Mouse (Mus musculus): Measurements from ENCODE around the gene Aif1. TPM values are rescaled to one million over a fixed set of nuclear protein-coding genes. Genes with fewer than 3 reads are reported as not detected.

Aif1 gene
- total and polyA plus RNA-seq, 3 experiments: 0.42 to 0.45 TPM; not detected in 1

DNA sequence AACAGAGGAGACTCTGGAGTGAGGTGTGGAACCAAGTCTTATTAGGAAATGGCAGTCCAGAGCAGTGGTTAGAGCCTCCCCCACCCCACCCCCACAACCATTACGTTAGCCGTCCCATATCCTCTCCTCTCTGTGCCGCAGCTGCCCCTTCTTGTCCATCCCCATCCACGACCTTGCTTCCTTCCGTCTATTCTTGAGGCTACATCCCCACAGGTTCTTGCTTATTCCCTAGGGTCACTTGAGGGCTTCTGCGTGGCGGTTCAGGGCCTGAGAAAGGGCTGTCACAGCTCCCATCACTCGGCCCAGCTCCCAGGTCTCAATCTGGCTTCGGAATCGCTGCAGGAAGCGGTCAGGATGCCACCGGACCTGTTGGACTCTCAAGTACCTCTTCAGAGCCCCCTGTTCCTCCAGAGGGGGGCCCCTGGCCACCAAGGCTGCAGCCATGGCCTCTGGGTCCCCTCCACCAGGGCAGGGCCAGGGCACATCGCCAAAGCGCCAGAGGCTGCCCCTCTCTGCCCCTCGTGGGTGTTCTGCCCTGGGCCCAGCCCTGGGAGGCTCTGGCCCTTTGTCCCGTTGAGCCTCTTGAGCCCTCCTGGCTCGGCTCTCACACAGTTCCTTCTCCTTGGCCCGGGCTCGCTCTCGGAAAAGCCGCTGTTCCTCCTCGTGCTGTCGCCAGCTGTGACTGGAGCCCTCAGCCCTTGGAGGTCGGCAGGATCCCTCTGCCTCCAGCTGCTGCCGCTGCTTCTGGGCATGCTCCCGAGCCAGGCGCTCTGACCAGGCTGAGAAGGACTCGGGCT is 44.5 kb upstream of the Aif1 start, which contains the start of gene Gm16181:
Gm16181 (plus strand) TSS at position 679 of the 797 bp plus-strand sequence.
- Histone ChIP-seq H3K27me3 (ENCODE audit: control insufficient read depth in 1 of 2, insufficient read depth in 2 of 2, low read length in 2 of 2) (no peaks in the 10 kb centered on the region), H3K79me2 (ENCODE audit: control insufficient read depth, insufficient read depth, low read length, poor library complexity) (no peaks in the 10 kb centered on the region; the same call in 1 of the 2 replicates), H3K36me3 (ENCODE audit: control insufficient read depth in 1 of 2, insufficient read depth in 2 of 2, low read length in 2 of 2) (peaks cover 0 to 27% of the 10 kb centered on the region in 2 experiments), H3K4me1 (ENCODE audit: control insufficient read depth in 1 of 2, insufficient read depth in 2 of 2, low read length in 2 of 2) (peaks cover 6 to 30% of the 10 kb centered on the region in 2 experiments), H3K9ac (ENCODE audit: control insufficient read depth, low read depth, low read length, poor library complexity, severe bottlenecking) (peak within 1 kb of the TSS; percentile 17; the same call in 1 of the 2 replicates), H3K9me3 (replicated peaks; ENCODE audit: insufficient read depth, low read length) (no peaks in the 10 kb centered on the region), H3K27ac (ENCODE audit: control insufficient read depth, low read depth, low read length) (peak within 1 kb of the TSS; percentile 94), H3K4me3 (ENCODE audit: control insufficient read depth in 1 of 2, insufficient read depth in 1 of 2, low read depth in 2 of 2, low read length in 2 of 2) (no peak within 1 kb of the TSS)
- DNase-seq (ENCODE audit: low read depth, low spot score): no peak
- TF ChIP-seq NELFE (IDR thresholded peaks at IDR 0.05; ENCODE audit: low read depth, low read length) (no peak), GATA1 (IDR thresholded peaks at IDR 0.05; ENCODE audit: low read depth, low read length) (no peak), ETS1 (IDR thresholded peaks at IDR 0.05; ENCODE audit: low read depth, low read length) (no peak), MXI1 (IDR thresholded peaks at IDR 0.05; ENCODE audit: low read depth, low read length) (no peak), JUND (IDR thresholded peaks at IDR 0.05; ENCODE audit: low read depth, low read length) (no peak), USF2 (IDR thresholded peaks at IDR 0.05; ENCODE audit: borderline replicate concordance in 1 of 2, insufficient read depth in 1 of 2, low read depth in 1 of 2, low read length in 2 of 2) (no peak), POLR2A (IDR thresholded peaks at IDR 0.05; ENCODE audit: control insufficient read depth in 1 of 2, insufficient read depth in 1 of 2, low read depth in 1 of 2, low read length in 2 of 2, poor library complexity in 1 of 2) (no peak), ELF1 (IDR thresholded peaks at IDR 0.05; ENCODE audit: low read depth, low read length) (no peak), POLR2AphosphoS5 (IDR thresholded peaks at IDR 0.05; ENCODE audit: borderline replicate concordance, low read depth, low read length) (no peak), MYC (IDR thresholded peaks at IDR 0.05; ENCODE audit: low read depth, low read length) (no peak), BHLHE40 (IDR thresholded peaks at IDR 0.05; ENCODE audit: borderline replicate concordance, low read depth, low read length) (no peak), NRF1 (IDR thresholded peaks at IDR 0.05; ENCODE audit: insufficient read depth, low read depth, low read length, poor library complexity, severe bottlenecking) (no peak), POLR2AphosphoS2 (IDR thresholded peaks at IDR 0.05; ENCODE audit: low read length) (no peak), RCOR1 (IDR thresholded peaks at IDR 0.05; ENCODE audit: low read depth, low read length) (no peak), GABPA (IDR thresholded peaks at IDR 0.05; ENCODE audit: low read depth, low read length) (no peak), USF1 (IDR thresholded peaks at IDR 0.05; ENCODE audit: low read depth, low read length) (no peak), CHD2 (IDR thresholded peaks at IDR 0.05; ENCODE audit: low read length) (no peak)

- H3K36me3 ChIP-seq (ENCODE audit: control insufficient read depth in 1 of 2, insufficient read depth in 2 of 2, low read length in 2 of 2): peaks cover 0 to 27% of the 10 kb centered on the region in 2 experiments; a peak in 3 of 4 replicates
- no peaks in the 10 kb centered on the region for H3K9me3 ChIP-seq (replicated peaks; ENCODE audit: insufficient read depth, low read length)
- no peaks in the 10 kb centered on the region for H3K27me3 ChIP-seq (ENCODE audit: control insufficient read depth in 1 of 2, insufficient read depth in 2 of 2, low read length in 2 of 2)
- H3K79me2 ChIP-seq (ENCODE audit: control insufficient read depth, insufficient read depth, low read length, poor library complexity): no peaks in the 10 kb centered on the region; the same call in 1 of the 2 replicates
- H3K4me1 ChIP-seq (ENCODE audit: control insufficient read depth in 1 of 2, insufficient read depth in 2 of 2, low read length in 2 of 2): peaks cover 6 to 30% of the 10 kb centered on the region in 2 experiments
- peak; percentile 66 for DNase-seq (ENCODE audit: low read depth, low spot score)
- no peak for TF ChIP-seq GATA1 (IDR thresholded peaks at IDR 0.05; ENCODE audit: low read depth, low read length)
- 0 out of 2 replicates have a peak, but pooled peaks have one; percentile 12 for TF ChIP-seq SIN3A (IDR thresholded peaks at IDR 0.05; ENCODE audit: low read length)
- no peak for TF ChIP-seq KAT2A (conservative IDR thresholded peaks at IDR 0.05; ENCODE audit: low read depth, low read length)
- TF ChIP-seq EP300 (IDR thresholded peaks at IDR 0.05; ENCODE audit: low read depth in 1 of 2, low read length in 2 of 2): peak in 1 of 2 experiments; percentile 42; a peak in 1 of 4 replicates
- TF ChIP-seq RCOR1 (IDR thresholded peaks at IDR 0.05; ENCODE audit: low read depth, low read length): no peak
- TF ChIP-seq MAFK (IDR thresholded peaks at IDR 0.05; ENCODE audit: borderline replicate concordance, low read depth, low read length): no peak
- peak; percentile 60; the same call in 1 of the 2 replicates for TF ChIP-seq ETS1 (IDR thresholded peaks at IDR 0.05; ENCODE audit: low read depth, low read length)
- no peak for TF ChIP-seq NELFE (IDR thresholded peaks at IDR 0.05; ENCODE audit: low read depth, low read length)
- H3K27ac ChIP-seq (ENCODE audit: control insufficient read depth, low read depth, low read length): peak overlapping the region; percentile 94
- H3K9ac ChIP-seq (ENCODE audit: control insufficient read depth, low read depth, low read length, poor library complexity, severe bottlenecking): peak overlapping the region; percentile 17
- H3K4me3 ChIP-seq (ENCODE audit: control insufficient read depth in 1 of 2, insufficient read depth in 1 of 2, low read depth in 2 of 2, low read length in 2 of 2): no peak overlapping the region; a peak in 1 of 4 replicates
Observed at GRCm38 (mm10) chr17:35219601-35220041, 43.8 kb upstream of the Aif1 start.
